Mouse (Mus musculus): ENCODE data around the gene Tmem132e.

GRCm38 (mm10) chr11:82339921-82340401 lies 48.7 kb upstream of the Tmem132e start:
- TF ChIP-seq CTCF (IDR thresholded peaks at IDR 0.05; ENCODE audit: control insufficient read depth, insufficient read depth, low read length) (no peak), POLR2A (IDR thresholded peaks at IDR 0.05; ENCODE audit: borderline replicate concordance, control insufficient read depth, low read depth, low read length) (no peak)

Data from bone marrow, adult 2 months (tissue).